Mouse (Mus musculus): ENCODE data around the gene Dnah11. TPM values are rescaled to one million over a fixed set of nuclear protein-coding genes. Genes with fewer than 3 reads are reported as not detected.

Gene Dnah11
- polyA plus RNA-seq, 1 experiment, result 0.43 TPM

DNA sequence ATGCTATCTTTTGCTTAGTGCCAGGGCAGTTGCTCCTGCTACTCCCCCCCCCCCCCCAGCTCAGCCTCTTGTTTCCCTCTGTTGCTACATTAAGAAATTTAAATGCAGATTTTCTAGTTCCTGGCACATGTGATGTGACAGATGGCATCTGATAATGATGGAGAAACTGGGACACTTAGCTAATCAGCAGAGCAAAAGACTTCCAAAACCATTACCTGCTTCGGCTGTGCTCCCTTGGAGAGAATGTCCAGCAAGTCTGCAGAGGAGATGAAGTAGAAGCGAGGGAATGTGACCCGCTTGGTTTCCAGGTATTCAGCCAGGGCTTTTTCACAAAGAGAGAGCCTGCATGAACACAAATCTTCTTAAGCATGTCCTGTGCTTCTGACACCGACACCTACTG lies 94.3 kb downstream of the Dnah11 start:
- H3K27me3 ChIP-seq (ENCODE audit: control insufficient read depth, insufficient read depth, low read length), result no peaks in the 10 kb centered on the region
- H3K4me3 ChIP-seq (ENCODE audit: control insufficient read depth, insufficient read depth, low read length), result no peak overlapping the region
- H3K36me3 ChIP-seq (ENCODE audit: control insufficient read depth, insufficient read depth, low read length), result no peaks in the 10 kb centered on the region
- TF ChIP-seq POLR2A (IDR thresholded peaks at IDR 0.05; ENCODE audit: control insufficient read depth, extremely low read depth, insufficient read depth, low read length, poor library complexity) (no peak), CTCF (IDR thresholded peaks at IDR 0.05; ENCODE audit: borderline replicate concordance, control insufficient read depth, extremely low read depth, insufficient read depth, low read length, poor library complexity) (no peak)
- no peak for DNase-seq
- WGBS, result 94% methylated on average over 4 of the region's 4 CpGs
- H3K4me1 ChIP-seq (replicated peaks; ENCODE audit: control insufficient read depth, insufficient read depth, low read length), result no peaks in the 10 kb centered on the region
- no peak overlapping the region for H3K27ac ChIP-seq (ENCODE audit: control insufficient read depth, insufficient read depth, low read length)

GRCm38 (mm10) chr12:118099694-118100093 lies 99.1 kb downstream of the Dnah11 start:
- no peak for DNase-seq
- no peak overlapping the region for H3K27ac ChIP-seq (ENCODE audit: control insufficient read depth, insufficient read depth, low read length)
- H3K27me3 ChIP-seq (ENCODE audit: control insufficient read depth, insufficient read depth, low read length), result no peaks in the 10 kb centered on the region
- WGBS, result 97% methylated on average over 5 of the region's 5 CpGs
- H3K4me3 ChIP-seq (ENCODE audit: control insufficient read depth, insufficient read depth, low read length), result no peak overlapping the region
- H3K4me1 ChIP-seq (replicated peaks; ENCODE audit: control insufficient read depth, insufficient read depth, low read length), result no peaks in the 10 kb centered on the region
- TF ChIP-seq CTCF (IDR thresholded peaks at IDR 0.05; ENCODE audit: borderline replicate concordance, control insufficient read depth, extremely low read depth, insufficient read depth, low read length, poor library complexity) (no peak), POLR2A (IDR thresholded peaks at IDR 0.05; ENCODE audit: control insufficient read depth, extremely low read depth, insufficient read depth, low read length, poor library complexity) (no peak)
- H3K36me3 ChIP-seq (ENCODE audit: control insufficient read depth, insufficient read depth, low read length), result no peaks in the 10 kb centered on the region

- Histone ChIP-seq H3K27ac (ENCODE audit: control insufficient read depth, insufficient read depth, low read length) (no peak overlapping the region), H3K4me3 (ENCODE audit: control insufficient read depth, insufficient read depth, low read length) (no peak overlapping the region), H3K36me3 (ENCODE audit: control insufficient read depth, insufficient read depth, low read length) (no peaks in the 10 kb centered on the region), H3K4me1 (replicated peaks; ENCODE audit: control insufficient read depth, insufficient read depth, low read length) (no peaks in the 10 kb centered on the region), H3K27me3 (ENCODE audit: control insufficient read depth, insufficient read depth, low read length) (no peaks in the 10 kb centered on the region)
- DNase-seq, result no peak
- WGBS, result 93% methylated on average over 3 of the region's 3 CpGs
- TF ChIP-seq POLR2A (IDR thresholded peaks at IDR 0.05; ENCODE audit: control insufficient read depth, extremely low read depth, insufficient read depth, low read length, poor library complexity), result no peak
- TF ChIP-seq CTCF (IDR thresholded peaks at IDR 0.05; ENCODE audit: borderline replicate concordance, control insufficient read depth, extremely low read depth, insufficient read depth, low read length, poor library complexity), result no peak
Observed at GRCm38 (mm10) chr12:118098257-118098656, 100.6 kb downstream of the Dnah11 start.

DNA sequence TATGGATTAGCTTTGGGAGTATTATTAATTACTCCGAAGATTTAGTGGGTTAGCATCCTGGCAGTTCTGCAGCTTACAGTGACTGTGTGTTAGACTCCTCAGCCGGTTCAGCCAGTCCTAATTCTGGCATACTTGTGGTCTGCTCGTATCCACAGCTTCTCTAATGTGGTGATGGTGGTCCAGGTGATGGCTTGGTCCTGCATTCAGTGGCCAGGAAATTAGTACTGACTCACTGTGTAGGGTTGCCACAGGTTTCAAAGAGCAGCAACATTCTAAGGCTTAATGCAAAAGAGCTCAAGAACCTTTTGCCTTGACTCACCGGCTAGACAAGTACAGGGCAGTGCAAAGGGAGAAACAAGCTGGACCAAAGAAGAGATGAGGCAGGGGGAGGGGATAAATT lies 103.9 kb downstream of the Dnah11 start:
- Histone ChIP-seq H3K36me3 (ENCODE audit: control insufficient read depth, insufficient read depth, low read length) (no peaks in the 10 kb centered on the region), H3K27ac (ENCODE audit: control insufficient read depth, insufficient read depth, low read length) (no peak overlapping the region), H3K27me3 (ENCODE audit: control insufficient read depth, insufficient read depth, low read length) (no peaks in the 10 kb centered on the region), H3K4me3 (ENCODE audit: control insufficient read depth, insufficient read depth, low read length) (no peak overlapping the region), H3K4me1 (replicated peaks; ENCODE audit: control insufficient read depth, insufficient read depth, low read length) (no peaks in the 10 kb centered on the region)
- 35% methylated on average over 4 of the region's 4 CpGs for WGBS
- no peak for DNase-seq
- TF ChIP-seq CTCF (IDR thresholded peaks at IDR 0.05; ENCODE audit: borderline replicate concordance, control insufficient read depth, extremely low read depth, insufficient read depth, low read length, poor library complexity), result no peak
- TF ChIP-seq POLR2A (IDR thresholded peaks at IDR 0.05; ENCODE audit: control insufficient read depth, extremely low read depth, insufficient read depth, low read length, poor library complexity), result no peak

DNA sequence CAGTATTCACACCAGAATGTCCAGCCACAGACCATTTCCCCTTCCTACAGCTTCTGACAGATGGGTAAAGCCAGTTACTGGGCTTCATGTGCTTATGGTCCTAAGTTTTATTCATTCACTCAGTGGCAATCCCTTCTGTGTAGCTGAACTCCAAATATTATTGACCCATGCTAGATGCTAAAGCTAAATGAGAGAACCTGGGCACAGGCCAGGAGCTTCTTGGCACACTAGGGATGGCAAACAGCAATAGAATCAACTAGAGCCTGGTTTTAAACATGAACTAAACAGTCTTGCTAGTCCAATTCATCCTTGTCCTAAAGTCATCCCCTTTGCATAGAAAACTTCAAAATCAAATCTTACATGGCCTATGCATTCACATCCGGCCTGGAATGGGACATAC lies 113.6 kb downstream of the Dnah11 start:
- TF ChIP-seq CTCF (IDR thresholded peaks at IDR 0.05; ENCODE audit: borderline replicate concordance, control insufficient read depth, extremely low read depth, insufficient read depth, low read length, poor library complexity) (no peak), POLR2A (IDR thresholded peaks at IDR 0.05; ENCODE audit: control insufficient read depth, extremely low read depth, insufficient read depth, low read length, poor library complexity) (no peak)
- DNase-seq, result no peak
- H3K27me3 ChIP-seq (ENCODE audit: control insufficient read depth, insufficient read depth, low read length), result no peaks in the 10 kb centered on the region
- 90% methylated on average over 1 of the region's 1 CpGs for WGBS
- H3K4me3 ChIP-seq (ENCODE audit: control insufficient read depth, insufficient read depth, low read length), result no peak overlapping the region
- no peaks in the 10 kb centered on the region for H3K36me3 ChIP-seq (ENCODE audit: control insufficient read depth, insufficient read depth, low read length)
- H3K4me1 ChIP-seq (replicated peaks; ENCODE audit: control insufficient read depth, insufficient read depth, low read length), result no peaks in the 10 kb centered on the region
- no peak overlapping the region for H3K27ac ChIP-seq (ENCODE audit: control insufficient read depth, insufficient read depth, low read length)

GRCm38 (mm10) chr12:118084806-118085205 lies 114.0 kb downstream of the Dnah11 start:
- H3K36me3 ChIP-seq (ENCODE audit: control insufficient read depth, insufficient read depth, low read length), result no peaks in the 10 kb centered on the region
- TF ChIP-seq CTCF (IDR thresholded peaks at IDR 0.05; ENCODE audit: borderline replicate concordance, control insufficient read depth, extremely low read depth, insufficient read depth, low read length, poor library complexity), result no peak
- TF ChIP-seq POLR2A (IDR thresholded peaks at IDR 0.05; ENCODE audit: control insufficient read depth, extremely low read depth, insufficient read depth, low read length, poor library complexity), result no peak
- 88% methylated on average over 3 of the region's 3 CpGs for WGBS
- no peaks in the 10 kb centered on the region for H3K27me3 ChIP-seq (ENCODE audit: control insufficient read depth, insufficient read depth, low read length)
- no peak overlapping the region for H3K27ac ChIP-seq (ENCODE audit: control insufficient read depth, insufficient read depth, low read length)
- DNase-seq, result no peak
- no peaks in the 10 kb centered on the region for H3K4me1 ChIP-seq (replicated peaks; ENCODE audit: control insufficient read depth, insufficient read depth, low read length)
- no peak overlapping the region for H3K4me3 ChIP-seq (ENCODE audit: control insufficient read depth, insufficient read depth, low read length)

DNA sequence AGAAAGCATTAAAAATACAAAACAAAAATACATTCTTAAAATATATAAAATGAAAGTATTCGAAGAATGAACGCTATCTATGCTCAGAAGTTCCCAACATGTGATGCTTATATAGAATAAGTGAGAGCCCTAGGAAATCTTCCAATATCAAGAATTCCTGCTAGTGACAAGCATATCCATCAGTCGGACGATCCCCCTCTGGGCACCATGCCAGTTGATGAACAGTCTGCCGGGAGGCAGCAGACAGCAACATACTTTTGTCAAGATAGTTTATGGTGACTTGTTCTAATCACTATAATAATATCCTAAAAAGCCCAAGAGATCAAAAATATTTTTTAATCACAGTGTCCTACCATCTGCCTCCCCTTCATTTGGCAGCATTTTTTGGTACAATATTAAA lies 114.7 kb downstream of the Dnah11 start:
- 95% methylated on average over 5 of the region's 5 CpGs for WGBS
- H3K4me3 ChIP-seq (ENCODE audit: control insufficient read depth, insufficient read depth, low read length), result no peak overlapping the region

More for the DNA sequence above, 114.7 kb downstream of the Dnah11 start:
- H3K27ac ChIP-seq (ENCODE audit: control insufficient read depth, insufficient read depth, low read length), result no peak overlapping the region
- H3K4me1 ChIP-seq (replicated peaks; ENCODE audit: control insufficient read depth, insufficient read depth, low read length), result no peaks in the 10 kb centered on the region
- TF ChIP-seq CTCF (IDR thresholded peaks at IDR 0.05; ENCODE audit: borderline replicate concordance, control insufficient read depth, extremely low read depth, insufficient read depth, low read length, poor library complexity) (no peak), POLR2A (IDR thresholded peaks at IDR 0.05; ENCODE audit: control insufficient read depth, extremely low read depth, insufficient read depth, low read length, poor library complexity) (no peak)
- no peaks in the 10 kb centered on the region for H3K27me3 ChIP-seq (ENCODE audit: control insufficient read depth, insufficient read depth, low read length)
- DNase-seq, result no peak
- H3K36me3 ChIP-seq (ENCODE audit: control insufficient read depth, insufficient read depth, low read length), result no peaks in the 10 kb centered on the region
